Mouse (Mus musculus): Measurements from ENCODE around the gene Fryl. TPM values are rescaled to one million over a fixed set of nuclear protein-coding genes. Genes with fewer than 3 reads are reported as not detected.

Fryl gene
- polyA plus RNA-seq, 1 experiment from 2014 or later: 32.0 TPM

- H3K27ac ChIP-seq (ENCODE audit: low read length): no peak overlapping the region
- ATAC-seq (ENCODE audit: insufficient number of reproducible peaks, insufficient read depth, low FRiP score, low read depth): peak; percentile 63; the same call in 1 of the 2 replicates
Observed at GRCm38 (mm10) chr5:73191765-73192164, 64.7 kb downstream of the Fryl start.

GRCm38 (mm10) chr5:73190164-73190563, 66.3 kb downstream of the Fryl start:
- WGBS: 76% methylated on average over 5 of the region's 5 CpGs
- Histone ChIP-seq H3K9me3 (ENCODE audit: control insufficient read depth, low read depth, low read length) (no peaks in the 10 kb centered on the region), H3K9ac (replicated peaks; ENCODE audit: low read depth, low read length) (no peak overlapping the region), H3K36me3 (ENCODE audit: control insufficient read depth, insufficient read depth, low read length) (no peaks in the 10 kb centered on the region), H3K27ac (ENCODE audit: low read length) (no peak overlapping the region), H3K27me3 (ENCODE audit: control insufficient read depth, insufficient read depth, low read length) (no peaks in the 10 kb centered on the region), H3K4me3 (ENCODE audit: low read depth, low read length) (no peak overlapping the region), H3K4me2 (replicated peaks; ENCODE audit: low read depth, low read length) (no peak overlapping the region), H3K4me1 (ENCODE audit: control insufficient read depth, insufficient read depth, low read length) (peaks cover 7% of the 10 kb centered on the region; the same call in 1 of the 2 replicates)
- no peak for ATAC-seq (ENCODE audit: insufficient number of reproducible peaks, insufficient read depth, low FRiP score, low read depth)

More at GRCm38 (mm10) chr5:73191765-73192164, 64.7 kb downstream of the Fryl start:
- Histone ChIP-seq H3K9ac (replicated peaks; ENCODE audit: low read depth, low read length) (no peak overlapping the region), H3K27me3 (ENCODE audit: control insufficient read depth, insufficient read depth, low read length) (no peaks in the 10 kb centered on the region), H3K4me2 (replicated peaks; ENCODE audit: low read depth, low read length) (no peak overlapping the region), H3K4me3 (ENCODE audit: low read depth, low read length) (no peak overlapping the region), H3K9me3 (ENCODE audit: control insufficient read depth, low read depth, low read length) (no peaks in the 10 kb centered on the region), H3K4me1 (ENCODE audit: control insufficient read depth, insufficient read depth, low read length) (peaks cover 7% of the 10 kb centered on the region; the same call in 1 of the 2 replicates), H3K36me3 (ENCODE audit: control insufficient read depth, insufficient read depth, low read length) (no peaks in the 10 kb centered on the region)
- 66% methylated on average over 11 of the region's 11 CpGs for WGBS

- ATAC-seq (ENCODE audit: insufficient number of reproducible peaks, insufficient read depth, low FRiP score, low read depth): 0 out of 2 replicates have a peak, but pooled peaks have one; percentile 34
- H3K9ac ChIP-seq (replicated peaks; ENCODE audit: low read depth, low read length): no peak overlapping the region
- H3K27me3 ChIP-seq (ENCODE audit: control insufficient read depth, insufficient read depth, low read length): no peaks in the 10 kb centered on the region
- no peaks in the 10 kb centered on the region for H3K9me3 ChIP-seq (ENCODE audit: control insufficient read depth, low read depth, low read length)
- 75% methylated on average over 9 of the region's 9 CpGs for WGBS
- no peak overlapping the region for H3K4me3 ChIP-seq (ENCODE audit: low read depth, low read length)
- peaks cover 7% of the 10 kb centered on the region; the same call in 1 of the 2 replicates for H3K4me1 ChIP-seq (ENCODE audit: control insufficient read depth, insufficient read depth, low read length)
- H3K4me2 ChIP-seq (replicated peaks; ENCODE audit: low read depth, low read length): no peak overlapping the region
- H3K36me3 ChIP-seq (ENCODE audit: control insufficient read depth, insufficient read depth, low read length): no peaks in the 10 kb centered on the region
- H3K27ac ChIP-seq (ENCODE audit: low read length): no peak overlapping the region
Observed at GRCm38 (mm10) chr5:73189443-73190160, 66.8 kb downstream of the Fryl start.

GRCm38 (mm10) chr5:73188576-73188975, 67.8 kb downstream of the Fryl start:
- peak overlapping the region; percentile 16; the same call in 1 of the 2 replicates for H3K27ac ChIP-seq (ENCODE audit: low read length)
- H3K9me3 ChIP-seq (ENCODE audit: control insufficient read depth, low read depth, low read length): no peaks in the 10 kb centered on the region
- H3K36me3 ChIP-seq (ENCODE audit: control insufficient read depth, insufficient read depth, low read length): no peaks in the 10 kb centered on the region
- H3K4me1 ChIP-seq (ENCODE audit: control insufficient read depth, insufficient read depth, low read length): peaks cover 7% of the 10 kb centered on the region; the same call in 1 of the 2 replicates
- H3K27me3 ChIP-seq (ENCODE audit: control insufficient read depth, insufficient read depth, low read length): no peaks in the 10 kb centered on the region
- 56% methylated on average over 7 of the region's 7 CpGs for WGBS
- no peak overlapping the region for H3K4me2 ChIP-seq (replicated peaks; ENCODE audit: low read depth, low read length)
- no peak overlapping the region for H3K9ac ChIP-seq (replicated peaks; ENCODE audit: low read depth, low read length)
- H3K4me3 ChIP-seq (ENCODE audit: low read depth, low read length): no peak overlapping the region
- no peak for ATAC-seq (ENCODE audit: insufficient number of reproducible peaks, insufficient read depth, low FRiP score, low read depth)

- Histone ChIP-seq H3K4me1 (ENCODE audit: control insufficient read depth, insufficient read depth, low read length) (peaks cover 7% of the 10 kb centered on the region; the same call in 1 of the 2 replicates), H3K27me3 (ENCODE audit: control insufficient read depth, insufficient read depth, low read length) (no peaks in the 10 kb centered on the region), H3K9me3 (ENCODE audit: control insufficient read depth, low read depth, low read length) (no peaks in the 10 kb centered on the region), H3K27ac (ENCODE audit: low read length) (no peak overlapping the region), H3K4me2 (replicated peaks; ENCODE audit: low read depth, low read length) (no peak overlapping the region), H3K9ac (replicated peaks; ENCODE audit: low read depth, low read length) (no peak overlapping the region), H3K36me3 (ENCODE audit: control insufficient read depth, insufficient read depth, low read length) (no peaks in the 10 kb centered on the region), H3K4me3 (ENCODE audit: low read depth, low read length) (no peak overlapping the region)
- no peak for ATAC-seq (ENCODE audit: insufficient number of reproducible peaks, insufficient read depth, low FRiP score, low read depth)
- 48% methylated on average over 5 of the region's 5 CpGs for WGBS
Observed at GRCm38 (mm10) chr5:73188164-73188563, 68.3 kb downstream of the Fryl start.

GRCm38 (mm10) chr5:73186912-73187311, 69.5 kb downstream of the Fryl start:
- no peak overlapping the region for H3K4me3 ChIP-seq (ENCODE audit: low read depth, low read length)
- H3K27me3 ChIP-seq (ENCODE audit: control insufficient read depth, insufficient read depth, low read length): no peaks in the 10 kb centered on the region
- H3K4me1 ChIP-seq (ENCODE audit: control insufficient read depth, insufficient read depth, low read length): peaks cover 7% of the 10 kb centered on the region; the same call in 1 of the 2 replicates
- no peak for ATAC-seq (ENCODE audit: insufficient number of reproducible peaks, insufficient read depth, low FRiP score, low read depth)
- H3K9me3 ChIP-seq (ENCODE audit: control insufficient read depth, low read depth, low read length): no peaks in the 10 kb centered on the region
- H3K27ac ChIP-seq (ENCODE audit: low read length): no peak overlapping the region
- H3K36me3 ChIP-seq (ENCODE audit: control insufficient read depth, insufficient read depth, low read length): no peaks in the 10 kb centered on the region
- H3K9ac ChIP-seq (replicated peaks; ENCODE audit: low read depth, low read length): no peak overlapping the region
- no peak overlapping the region for H3K4me2 ChIP-seq (replicated peaks; ENCODE audit: low read depth, low read length)
- 62% methylated on average over 5 of the region's 5 CpGs for WGBS

GRCm38 (mm10) chr5:73185424-73185823, 71.0 kb downstream of the Fryl start:
- no peak overlapping the region for H3K27ac ChIP-seq (ENCODE audit: low read length)
- no peak overlapping the region for H3K4me2 ChIP-seq (replicated peaks; ENCODE audit: low read depth, low read length)

GRCm38 (mm10) chr5:73182701-73183447, 73.5 kb downstream of the Fryl start:
- no peak overlapping the region for H3K27ac ChIP-seq (ENCODE audit: low read length)
- H3K9me3 ChIP-seq (ENCODE audit: control insufficient read depth, low read depth, low read length): no peaks in the 10 kb centered on the region
- H3K27me3 ChIP-seq (ENCODE audit: control insufficient read depth, insufficient read depth, low read length): no peaks in the 10 kb centered on the region
- no peak for ATAC-seq (ENCODE audit: insufficient number of reproducible peaks, insufficient read depth, low FRiP score, low read depth)
- no peak overlapping the region for H3K4me2 ChIP-seq (replicated peaks; ENCODE audit: low read depth, low read length)
- no peak overlapping the region for H3K9ac ChIP-seq (replicated peaks; ENCODE audit: low read depth, low read length)
- no peaks in the 10 kb centered on the region for H3K4me1 ChIP-seq (ENCODE audit: control insufficient read depth, insufficient read depth, low read length)
- WGBS: 82% methylated on average over 12 of the region's 12 CpGs
- no peak overlapping the region for H3K4me3 ChIP-seq (ENCODE audit: low read depth, low read length)
- no peaks in the 10 kb centered on the region for H3K36me3 ChIP-seq (ENCODE audit: control insufficient read depth, insufficient read depth, low read length)

More at GRCm38 (mm10) chr5:73185424-73185823, 71.0 kb downstream of the Fryl start:
- Histone ChIP-seq H3K9me3 (ENCODE audit: control insufficient read depth, low read depth, low read length) (no peaks in the 10 kb centered on the region), H3K27me3 (ENCODE audit: control insufficient read depth, insufficient read depth, low read length) (no peaks in the 10 kb centered on the region), H3K9ac (replicated peaks; ENCODE audit: low read depth, low read length) (no peak overlapping the region), H3K4me1 (ENCODE audit: control insufficient read depth, insufficient read depth, low read length) (peaks cover 4% of the 10 kb centered on the region; the same call in 1 of the 2 replicates), H3K36me3 (ENCODE audit: control insufficient read depth, insufficient read depth, low read length) (no peaks in the 10 kb centered on the region), H3K4me3 (ENCODE audit: low read depth, low read length) (no peak overlapping the region)
- ATAC-seq (ENCODE audit: insufficient number of reproducible peaks, insufficient read depth, low FRiP score, low read depth): no peak
- 52% methylated on average over 4 of the region's 4 CpGs for WGBS
